Mouse (Mus musculus) gonadal fat pad, adult 2 months (tissue): Measurements from ENCODE around the gene Eif4g2. TPM values are rescaled to one million over a fixed set of nuclear protein-coding genes. Genes with fewer than 3 reads are reported as not detected.
A peak's percentile ranks its signal among the peaks of the same experiment; 100 is the strongest.

Experiments used
- DNase-seq: peaks from one replicate; pipeline ENCODE4 v3.0.0-alpha.2; 2012; ENCODE audit warnings: low read depth
- polyA plus RNA-seq: library from polyadenylated mRNA; depleted of rRNA; stranded (reverse); fragments of >200 nt; gene quantifications from 2 replicates; pipeline ENCODE4 v1.2.3, GENCODE M21; 2012; rRNA removed

The Eif4g2 gene
- polyA plus RNA-seq, result 159 and 165 TPM in 2 replicates

GRCm38 (mm10) chr7:111082822-111083732, at the start of gene Eif4g2:
Gene Eif4g2 (minus strand): TSS chr7:111083030.
- peak; percentile 71 for DNase-seq

GRCm38 (mm10) chr7:111132596-111132995, 49.8 kb upstream of the Eif4g2 start:
- no peak for DNase-seq

GRCm38 (mm10) chr7:111126636-111127395, 44.0 kb upstream of the Eif4g2 start:
- no peak for DNase-seq

- no peak for DNase-seq
These were observed 41.1 kb upstream of the Eif4g2 start for GRCm38 (mm10) chr7:111123761-111124546.

GRCm38 (mm10) chr7:111122531-111123130, 39.8 kb upstream of the Eif4g2 start:
- DNase-seq, result peak; percentile 60

- no peak for DNase-seq
These were observed 39.3 kb upstream of the Eif4g2 start for GRCm38 (mm10) chr7:111122084-111122530.

GRCm38 (mm10) chr7:111121522-111121921, 38.7 kb upstream of the Eif4g2 start:
- DNase-seq, result no peak

- no peak for DNase-seq
These were observed 26.7 kb upstream of the Eif4g2 start for GRCm38 (mm10) chr7:111109561-111109960.

- DNase-seq, result no peak
These were observed 26.3 kb upstream of the Eif4g2 start for GRCm38 (mm10) chr7:111109161-111109560.

GRCm38 (mm10) chr7:111098196-111098595, 15.4 kb upstream of the Eif4g2 start:
- DNase-seq, result no peak

GRCm38 (mm10) chr7:111095169-111095568, 12.3 kb upstream of the Eif4g2 start:
- no peak for DNase-seq

GRCm38 (mm10) chr7:111085153-111085552, 2.3 kb upstream of the Eif4g2 start:
- DNase-seq, result no peak

- DNase-seq, result no peak
These were observed 1.6 kb upstream of the Eif4g2 start for GRCm38 (mm10) chr7:111084443-111084842.

- DNase-seq, result no peak
These were observed 897 bp upstream of the Eif4g2 start for GRCm38 (mm10) chr7:111083733-111084120.

GRCm38 (mm10) chr7:111082043-111082821, 598 bp downstream of the Eif4g2 start:
- peak; percentile 41 for DNase-seq

- no peak for DNase-seq
These were observed 2.0 kb downstream of the Eif4g2 start for GRCm38 (mm10) chr7:111080876-111081275.

GRCm38 (mm10) chr7:111080026-111080425, 2.8 kb downstream of the Eif4g2 start:
- no peak for DNase-seq

- DNase-seq, result no peak
These were observed 4.6 kb downstream of the Eif4g2 start for GRCm38 (mm10) chr7:111078271-111078670.

- no peak for DNase-seq
These were observed 7.5 kb downstream of the Eif4g2 start for GRCm38 (mm10) chr7:111075288-111075687.

- no peak for DNase-seq
These were observed 10.4 kb downstream of the Eif4g2 start for GRCm38 (mm10) chr7:111072410-111072809.

GRCm38 (mm10) chr7:111070167-111070496, 12.7 kb downstream of the Eif4g2 start:
- no peak for DNase-seq
